Mouse (Mus musculus) urinary bladder, adult 18-20 months (tissue): ENCODE measurements at regions not wholly inside any gene's neighbourhood (a gene's known extent, or its start where the extent isn't known, plus 50 kb on each side); places are given as distances from the start of the nearest gene placed in this dataset.

Experiments
- DNase-seq, 2 experiments: peaks; one replicate each; pipeline ENCODE4 v3.0.0; 2022; ENCODE audit warnings: low spot score in 2 of 2, mixed read lengths in 2 of 2

- peak in 1 of 2 experiments; percentile 6 for DNase-seq
Measured at GRCm38 (mm10) chr6:78899952-78900351, 431.3 kb upstream of the Reg3g start.

- no peak for DNase-seq
Measured at GRCm38 (mm10) chr6:78892730-78893129, 424.1 kb upstream of the Reg3g start.

- no peak for DNase-seq
Measured at GRCm38 (mm10) chr6:78863031-78863430, 394.4 kb upstream of the Reg3g start.

- no peak for DNase-seq
Measured at GRCm38 (mm10) chr6:78841261-78841660, 372.6 kb upstream of the Reg3g start.

GRCm38 (mm10) chr6:78825901-78826629 is 357.4 kb upstream of the Reg3g start:
- no peak for DNase-seq

- no peak for DNase-seq
Measured at GRCm38 (mm10) chr6:78821251-78821650, 352.6 kb upstream of the Reg3g start.

- DNase-seq, result no peak
Measured at GRCm38 (mm10) chr6:78797013-78797412, 328.3 kb upstream of the Reg3g start.

- DNase-seq, result no peak
Measured at GRCm38 (mm10) chr6:78788972-78789371, 320.3 kb upstream of the Reg3g start.

- no peak for DNase-seq
Measured at GRCm38 (mm10) chr6:78757619-78758018, 288.9 kb upstream of the Reg3g start.
